Mouse (Mus musculus) ZHBTc4 (cell line): Measurements from ENCODE around the gene Gas2l2.
A peak's percentile ranks its signal among the peaks of the same experiment; 100 is the strongest.

Experiments used
- DNase-seq: peaks from one replicate; pipeline ENCODE4 v3.0.0-alpha.2; 2011; ENCODE audit warnings: low read depth, low spot score

Gas2l2 gene

GRCm38 (mm10) chr11:83429355-83429754 is at the start of gene Gas2l2:
TSS of gene Gas2l2 (minus strand) at chr11:83429455.
- DNase-seq: no peak

DNA sequence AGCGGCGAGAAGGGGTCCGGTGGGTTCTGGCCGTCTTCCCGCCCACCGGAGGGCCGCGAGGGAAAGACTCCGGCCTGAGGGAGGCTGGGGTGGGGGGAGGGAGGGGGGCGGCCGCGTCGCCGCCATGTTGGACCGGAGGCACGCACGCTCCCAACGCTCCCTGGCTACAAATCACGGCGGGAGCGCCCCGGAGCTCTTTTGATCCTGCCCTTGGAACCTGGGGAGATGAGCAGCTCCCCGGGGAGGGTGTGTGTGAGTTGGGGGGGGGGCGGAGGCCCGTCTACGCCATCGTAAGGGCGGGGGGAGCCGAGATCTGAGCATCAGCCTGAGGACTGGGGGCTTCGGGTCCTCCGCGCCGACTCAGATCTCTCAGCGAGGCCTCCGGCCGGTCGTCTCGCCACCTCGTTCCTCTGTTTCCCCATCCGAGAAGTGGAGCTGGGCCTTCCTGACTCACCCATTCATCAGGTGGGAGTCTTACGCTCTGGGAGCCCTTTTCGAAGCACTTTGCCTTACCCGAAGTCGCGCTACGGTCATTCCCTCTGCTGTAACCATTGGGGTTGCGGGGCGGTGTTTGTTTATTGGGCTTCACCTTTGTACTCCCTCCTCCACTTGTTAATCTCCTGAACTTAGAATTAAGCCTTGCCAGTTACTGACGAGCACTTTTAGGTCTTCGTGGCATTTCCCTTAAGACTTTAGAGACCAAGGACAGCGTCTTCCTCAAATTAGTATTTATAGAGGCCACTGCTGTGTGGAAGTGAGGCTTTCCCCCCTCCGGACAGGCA is 44.2 kb upstream of the Gas2l2 start:
- DNase-seq: no peak

DNA sequence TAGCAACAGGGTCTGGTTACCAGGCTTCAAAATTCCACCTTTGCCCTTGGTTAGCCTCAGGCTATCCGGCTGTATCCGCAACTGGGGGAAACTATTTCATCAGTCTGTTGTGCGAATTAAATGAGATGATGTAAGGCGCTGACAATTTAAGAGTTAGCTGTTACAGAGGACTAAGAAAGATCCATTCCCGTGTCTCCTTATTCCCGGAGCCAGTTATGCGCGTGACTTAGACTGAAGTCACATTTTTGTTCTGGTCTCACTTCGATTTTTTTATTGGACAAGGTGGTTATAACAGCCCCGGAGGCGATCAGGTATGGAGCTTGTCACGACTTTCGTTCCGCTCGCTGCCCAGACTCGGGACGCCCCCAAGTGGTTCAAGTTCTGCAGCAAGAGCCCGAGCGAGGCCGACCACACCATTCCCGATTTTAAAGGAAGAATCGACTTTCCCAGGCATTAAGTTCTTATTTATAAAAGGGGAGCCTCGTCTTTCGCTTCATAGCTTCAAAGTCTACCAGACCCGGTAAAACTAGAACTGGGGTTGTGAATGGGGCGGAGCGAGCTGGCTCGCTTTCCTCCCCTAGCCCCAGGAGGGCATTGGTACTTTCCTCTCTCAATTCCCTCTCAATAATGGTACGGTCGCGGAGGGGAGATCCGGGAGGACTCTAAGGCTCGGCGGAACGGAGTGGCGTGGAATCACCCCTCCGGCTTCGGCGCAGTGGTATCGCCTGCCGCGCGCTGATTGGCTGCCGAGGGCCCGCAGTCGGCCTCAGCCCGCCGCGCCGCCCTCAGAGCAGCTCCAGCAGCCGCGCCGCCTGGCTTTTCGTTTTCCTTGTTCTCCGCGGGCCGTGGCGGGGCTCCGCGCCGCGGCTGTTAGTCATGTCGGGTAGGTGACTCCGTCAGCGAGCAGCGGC is 43.3 kb upstream of the Gas2l2 start, which contains the start of gene Taf15:
Gene Taf15 (plus strand): TSS at position 763 of the 911 bp plus-strand sequence.
- DNase-seq: peak; percentile 99

GRCm38 (mm10) chr11:83471766-83472165 is 42.5 kb upstream of the Gas2l2 start:
- no peak for DNase-seq

GRCm38 (mm10) chr11:83468765-83469164 is 39.5 kb upstream of the Gas2l2 start:
- DNase-seq: no peak

- no peak for DNase-seq
These were observed 37.9 kb upstream of the Gas2l2 start for GRCm38 (mm10) chr11:83467120-83467652.

- DNase-seq: no peak
These were observed 36.7 kb upstream of the Gas2l2 start for GRCm38 (mm10) chr11:83465976-83466375.

DNA sequence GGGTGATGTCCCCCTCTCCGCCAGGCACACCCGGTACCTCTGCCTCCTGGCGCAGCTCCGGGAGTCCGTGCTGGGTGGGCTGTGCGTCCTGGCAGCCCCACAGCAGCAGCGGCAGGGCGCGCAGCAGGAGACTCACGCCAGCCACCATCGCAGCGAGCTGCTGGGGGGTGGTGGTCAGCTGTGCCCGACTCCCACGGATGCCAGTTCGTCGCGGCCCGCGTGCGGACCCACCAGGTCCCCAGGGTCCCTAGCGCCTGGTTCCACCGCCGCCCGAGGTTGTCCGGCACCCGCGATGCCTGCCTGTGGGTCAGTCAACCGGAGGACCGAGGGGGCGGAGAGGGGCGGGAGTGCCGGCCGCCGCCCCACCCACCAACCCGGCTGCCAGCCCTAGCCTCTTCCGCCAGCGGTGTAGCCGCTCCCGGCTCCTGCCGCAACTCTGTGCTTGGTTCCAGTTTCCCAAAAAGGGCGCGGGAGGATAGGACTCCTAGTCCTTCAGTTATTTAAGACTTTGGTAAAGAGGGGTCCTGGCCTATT is 33.5 kb upstream of the Gas2l2 start, which contains the start of gene Mmp28:
Gene Mmp28 (minus strand): TSS at position 361 of the 534 bp plus-strand sequence.
- peak; percentile 54 for DNase-seq

DNA sequence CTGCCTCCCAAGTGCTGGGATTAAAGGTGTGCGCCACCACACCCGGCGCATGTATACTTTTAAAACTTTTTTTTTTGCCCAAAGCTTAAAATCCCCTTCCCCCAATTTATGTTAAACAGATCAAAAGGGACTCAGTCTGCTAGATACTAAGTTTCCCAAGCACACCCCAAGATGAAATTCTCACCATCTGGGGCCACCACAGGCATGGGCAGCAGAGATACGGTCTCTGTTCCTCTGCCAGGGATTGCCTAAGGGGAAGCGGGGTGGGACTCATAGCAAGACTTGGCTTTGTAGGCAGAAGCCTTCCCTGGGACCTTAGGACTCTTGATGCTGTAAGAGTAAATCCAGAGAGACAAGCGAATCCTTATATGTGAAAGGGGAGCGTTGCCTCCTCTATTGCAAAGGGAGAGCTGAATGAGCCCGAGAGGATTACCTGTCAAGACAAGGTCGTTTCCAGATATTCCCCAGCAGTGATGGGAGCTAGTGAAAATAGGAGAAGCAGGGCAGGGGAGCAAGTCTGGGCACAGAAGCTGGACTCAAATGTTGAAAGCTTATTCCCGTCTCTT is 32.3 kb upstream of the Gas2l2 start:
- DNase-seq: no peak

DNA sequence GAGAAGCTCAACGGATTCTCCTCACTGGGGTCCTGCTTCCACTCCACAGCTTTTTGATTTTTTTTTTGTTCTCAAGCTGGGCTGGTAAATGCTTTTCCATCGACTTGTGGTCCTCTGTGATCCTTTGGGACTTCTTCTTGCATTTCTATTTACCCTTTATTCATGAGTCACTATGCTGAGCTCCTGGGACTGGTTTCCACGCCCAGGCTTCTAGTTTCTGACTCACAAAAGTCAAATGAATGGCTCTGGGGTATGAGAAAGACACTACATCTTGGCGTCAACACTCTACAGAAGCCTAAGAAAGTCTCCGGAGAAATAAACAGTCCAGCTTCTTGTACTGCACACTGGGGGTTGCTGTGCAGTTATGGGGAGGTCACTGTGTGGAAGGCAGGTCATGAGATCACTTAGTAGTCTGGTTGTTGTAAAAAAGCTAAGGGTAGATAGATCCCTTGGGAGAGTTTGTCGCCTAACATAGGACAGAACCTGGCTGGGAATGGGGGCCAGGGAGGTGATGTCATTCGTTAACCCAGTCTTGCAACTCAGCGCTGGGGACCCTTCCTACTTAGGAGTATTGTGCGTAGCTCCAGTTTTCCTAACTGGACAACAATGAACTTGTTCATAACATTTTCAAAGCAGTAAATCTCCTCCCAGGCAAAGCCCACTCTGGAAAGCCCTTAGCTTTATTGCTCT is 28.8 kb upstream of the Gas2l2 start:
- no peak for DNase-seq

DNA sequence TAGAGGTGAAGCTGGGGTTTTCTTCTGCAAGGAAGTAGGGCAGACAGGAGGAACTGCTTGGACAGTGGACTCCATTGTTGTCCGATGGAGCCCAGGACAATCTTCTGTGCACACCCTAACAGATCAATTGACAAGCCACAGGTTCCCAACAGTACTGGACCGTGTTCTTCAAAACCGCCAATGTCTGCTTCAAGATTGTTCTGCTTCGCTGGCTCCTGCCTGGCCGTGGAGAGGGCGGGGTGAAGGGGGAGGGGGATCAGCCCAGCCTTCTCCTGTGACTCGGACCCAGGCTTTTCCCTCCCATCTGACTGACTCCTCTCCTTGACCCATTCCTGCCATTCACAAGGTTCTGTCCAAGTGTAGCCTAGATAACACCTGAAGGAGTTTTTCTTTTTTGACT is 28.0 kb upstream of the Gas2l2 start:
- no peak for DNase-seq

DNA sequence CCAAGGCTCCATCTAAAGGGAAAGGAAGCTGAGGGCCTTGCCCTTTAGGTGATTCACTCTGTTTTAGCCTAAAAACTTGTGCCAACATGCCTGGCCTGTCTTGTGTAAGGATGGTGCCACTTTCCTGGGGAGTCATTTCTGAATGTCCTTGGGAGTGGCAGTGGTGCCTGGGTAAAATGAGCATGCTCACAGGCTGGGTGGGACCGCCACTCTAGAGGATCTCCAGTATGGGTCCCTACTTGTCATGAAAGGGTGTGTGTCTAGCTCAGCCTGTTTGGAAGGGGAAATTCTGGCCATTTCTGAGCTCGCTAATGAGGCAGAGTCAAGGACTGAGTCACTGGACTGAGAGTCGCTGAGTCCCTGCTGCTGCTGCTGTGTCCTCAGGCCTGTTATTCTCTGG is 26.4 kb upstream of the Gas2l2 start:
- DNase-seq: no peak

GRCm38 (mm10) chr11:83454548-83454947 is 25.3 kb upstream of the Gas2l2 start:
- no peak for DNase-seq

DNA sequence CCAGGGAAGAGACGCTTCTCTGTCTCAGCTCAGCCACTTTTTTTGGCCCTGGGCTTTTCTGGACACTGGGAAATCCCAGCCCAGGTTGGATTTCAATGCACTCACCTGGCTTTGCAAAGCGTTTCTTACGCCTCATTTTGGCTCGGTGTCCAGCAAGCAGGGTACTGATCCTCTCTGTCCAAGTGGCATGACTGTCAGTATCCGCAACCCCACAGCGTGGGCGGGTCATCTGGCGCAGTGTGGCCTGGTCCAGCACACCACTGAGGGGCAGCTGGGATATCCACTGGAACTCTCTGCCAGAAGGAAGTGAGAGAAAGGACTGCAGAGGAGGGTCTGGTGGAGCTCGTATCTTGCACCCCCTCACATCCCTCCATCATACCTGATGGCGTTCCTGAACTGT is 22.0 kb upstream of the Gas2l2 start:
- no peak for DNase-seq

DNA sequence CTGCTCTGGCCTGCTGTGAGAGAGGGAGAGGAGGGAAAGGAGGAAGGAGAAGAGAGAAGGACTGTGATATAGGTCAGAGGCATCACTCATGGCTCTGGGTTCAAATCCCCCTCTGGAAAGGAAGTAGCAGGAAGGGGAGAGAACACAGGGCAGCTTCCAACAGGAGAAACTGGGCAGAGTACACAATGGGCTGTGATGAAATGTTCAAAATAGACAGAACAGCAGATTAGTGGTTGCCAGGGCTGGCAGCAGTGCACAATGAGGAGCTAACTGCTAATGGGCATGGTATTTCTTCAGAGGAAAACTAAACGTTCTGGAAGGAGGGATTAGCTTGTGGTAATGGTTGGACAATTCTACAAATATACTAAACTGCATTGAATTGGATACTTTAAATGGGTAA is 21.3 kb upstream of the Gas2l2 start:
- DNase-seq: no peak

DNA sequence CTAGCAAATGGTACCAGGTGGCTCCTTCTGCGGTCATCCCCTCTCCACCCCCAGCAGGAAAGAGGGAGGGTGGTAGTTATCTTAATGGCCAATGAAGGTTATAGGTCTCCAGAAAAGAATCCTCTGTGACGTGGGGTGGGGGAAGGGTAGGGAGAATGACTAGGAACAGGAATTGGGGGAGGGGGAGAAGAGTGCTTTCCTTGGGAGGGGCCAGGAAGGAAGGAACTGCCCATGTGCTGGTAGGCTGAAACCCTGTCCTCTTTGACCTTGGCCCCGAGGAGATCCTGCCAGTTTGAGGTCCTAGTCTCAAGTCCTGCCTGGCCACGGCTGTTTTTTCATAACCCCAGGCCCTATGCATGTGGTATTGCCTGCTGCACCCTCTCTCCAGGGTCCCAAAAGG is 20.0 kb upstream of the Gas2l2 start:
- peak; percentile 83 for DNase-seq

DNA sequence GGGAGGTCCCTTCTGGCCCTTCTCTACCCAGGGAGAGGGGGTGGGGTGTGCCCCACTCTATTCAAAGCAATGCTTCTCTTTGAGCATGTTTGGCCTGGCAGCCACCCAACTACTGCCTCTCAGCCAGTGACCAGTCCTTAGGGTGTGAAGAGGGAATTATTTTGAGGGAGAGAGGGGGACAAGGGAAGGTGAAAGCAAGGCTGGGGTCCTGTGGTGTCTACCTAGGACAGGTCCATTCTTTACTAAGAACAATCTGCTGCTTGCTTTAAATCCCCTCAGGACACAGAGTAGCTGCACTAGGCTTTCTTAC is 19.6 kb upstream of the Gas2l2 start:
- no peak for DNase-seq

- peak; percentile 60 for DNase-seq
These were observed 19.0 kb upstream of the Gas2l2 start for GRCm38 (mm10) chr11:83448021-83448926.

DNA sequence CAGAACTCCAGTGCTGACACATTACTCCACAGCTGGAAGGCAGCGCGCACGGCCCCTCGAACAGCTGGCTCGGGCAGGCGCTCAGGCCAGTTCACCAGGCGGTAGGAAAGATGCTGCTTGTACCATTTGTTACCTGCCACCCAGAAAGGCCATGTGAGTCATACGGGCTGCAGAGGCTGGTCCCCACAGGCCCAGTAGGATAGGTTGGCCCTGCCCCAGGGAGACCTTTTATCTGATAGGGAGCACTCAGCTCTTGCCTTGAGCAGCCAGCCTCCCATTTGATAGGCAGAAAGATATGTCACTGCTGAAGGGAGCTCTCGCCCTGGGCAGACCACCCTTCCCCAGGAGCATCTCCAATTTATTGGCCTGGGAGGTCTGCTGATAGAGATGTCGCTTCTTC is 18.4 kb upstream of the Gas2l2 start:
- DNase-seq: no peak

DNA sequence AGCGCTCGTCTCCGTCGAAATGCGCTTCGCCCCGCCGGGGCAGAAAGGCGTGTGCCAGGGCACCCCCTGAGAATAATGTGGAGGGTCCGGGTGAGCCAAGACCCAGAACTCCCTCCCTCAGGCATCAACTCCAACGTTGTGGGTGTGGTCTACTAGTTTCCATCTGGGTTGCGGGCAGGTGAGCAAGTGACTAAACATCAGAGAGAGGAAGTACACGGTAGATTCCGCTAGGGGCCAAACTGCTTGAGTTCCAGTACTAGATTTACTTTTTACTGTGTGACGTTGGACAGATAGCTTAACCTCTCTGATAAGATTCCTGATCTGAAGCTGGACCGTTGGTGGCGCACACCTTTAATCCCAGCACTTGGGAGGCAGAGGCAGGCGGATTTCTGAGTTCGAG is 15.7 kb upstream of the Gas2l2 start:
- peak; percentile 90 for DNase-seq
